Mouse (Mus musculus): ENCODE measurements around the gene Sema3b. TPM values are rescaled to one million over a fixed set of nuclear protein-coding genes. Genes with fewer than 3 reads are reported as not detected.

Sema3b gene
- polyA plus RNA-seq, 1 experiment = not detected

DNA sequence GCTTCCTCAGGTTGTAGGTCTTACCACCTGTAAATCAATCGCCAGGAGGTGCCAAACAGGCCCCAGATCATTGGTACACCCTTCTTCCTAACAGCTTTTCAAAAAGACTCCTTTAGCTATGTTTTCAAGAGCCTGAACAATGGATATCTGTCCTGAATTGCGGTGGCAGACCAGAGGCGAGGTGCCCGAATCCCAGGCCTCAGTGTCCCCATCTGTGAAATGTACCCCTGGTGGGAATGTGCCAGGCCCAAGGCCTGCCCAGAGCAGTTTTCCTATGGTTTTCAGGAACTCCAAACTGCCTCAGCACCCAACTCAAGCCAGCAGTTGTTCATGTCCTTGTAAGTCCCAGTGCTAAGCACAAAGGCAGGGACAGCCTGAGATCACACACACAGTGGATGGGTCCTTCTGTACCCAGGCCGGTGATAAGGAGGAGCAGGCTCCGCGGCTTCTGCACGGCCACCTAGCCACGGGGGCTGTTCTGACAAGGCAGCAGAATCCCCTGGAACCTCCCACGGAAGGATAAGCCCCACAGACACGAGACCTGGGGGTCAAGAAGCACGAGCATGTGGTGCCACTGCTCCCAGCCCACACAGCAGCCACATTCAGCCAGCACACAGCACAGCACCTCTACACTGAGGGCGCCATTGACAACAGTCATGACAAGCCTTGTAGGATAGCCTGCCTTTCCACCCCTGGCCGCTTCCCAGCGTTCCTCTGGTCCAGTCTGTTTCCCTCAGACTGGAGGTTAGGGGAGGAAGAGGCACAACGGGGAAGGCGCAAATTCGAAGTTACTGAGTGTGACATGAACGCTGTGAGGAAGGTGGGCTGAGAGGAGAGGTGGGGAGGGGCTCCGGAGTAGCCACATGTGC lies 18.6 kb upstream of the Sema3b start:
- H3K27me3 ChIP-seq (replicated peaks) = no peaks in the 10 kb centered on the region
- peaks cover 100% of the 10 kb centered on the region for H3K4me1 ChIP-seq
- H3K36me3 ChIP-seq (replicated peaks; ENCODE audit: low read length) = peaks cover 96% of the 10 kb centered on the region
- peak overlapping the region; percentile 84 for H3K4me3 ChIP-seq (replicated peaks)
- H3K9me3 ChIP-seq = no peaks in the 10 kb centered on the region
- TF ChIP-seq FLI1 (IDR thresholded peaks at IDR 0.05; ENCODE audit: low read length) = no peak
- no peak for TF ChIP-seq GATA1 (IDR thresholded peaks at IDR 0.05; ENCODE audit: borderline replicate concordance, low read length)

GRCm38 (mm10) chr9:107626844-107627277 lies 17.8 kb upstream of the Sema3b start:
- peaks cover 97% of the 10 kb centered on the region for H3K4me1 ChIP-seq
- no peaks in the 10 kb centered on the region for H3K27me3 ChIP-seq (replicated peaks)
- TF ChIP-seq GATA1 (IDR thresholded peaks at IDR 0.05; ENCODE audit: borderline replicate concordance, low read length) = no peak
- no peak for TF ChIP-seq FLI1 (IDR thresholded peaks at IDR 0.05; ENCODE audit: low read length)
- H3K9me3 ChIP-seq = no peaks in the 10 kb centered on the region
- H3K4me3 ChIP-seq (replicated peaks) = peak overlapping the region; percentile 75
- peaks cover 96% of the 10 kb centered on the region for H3K36me3 ChIP-seq (replicated peaks; ENCODE audit: low read length)

DNA sequence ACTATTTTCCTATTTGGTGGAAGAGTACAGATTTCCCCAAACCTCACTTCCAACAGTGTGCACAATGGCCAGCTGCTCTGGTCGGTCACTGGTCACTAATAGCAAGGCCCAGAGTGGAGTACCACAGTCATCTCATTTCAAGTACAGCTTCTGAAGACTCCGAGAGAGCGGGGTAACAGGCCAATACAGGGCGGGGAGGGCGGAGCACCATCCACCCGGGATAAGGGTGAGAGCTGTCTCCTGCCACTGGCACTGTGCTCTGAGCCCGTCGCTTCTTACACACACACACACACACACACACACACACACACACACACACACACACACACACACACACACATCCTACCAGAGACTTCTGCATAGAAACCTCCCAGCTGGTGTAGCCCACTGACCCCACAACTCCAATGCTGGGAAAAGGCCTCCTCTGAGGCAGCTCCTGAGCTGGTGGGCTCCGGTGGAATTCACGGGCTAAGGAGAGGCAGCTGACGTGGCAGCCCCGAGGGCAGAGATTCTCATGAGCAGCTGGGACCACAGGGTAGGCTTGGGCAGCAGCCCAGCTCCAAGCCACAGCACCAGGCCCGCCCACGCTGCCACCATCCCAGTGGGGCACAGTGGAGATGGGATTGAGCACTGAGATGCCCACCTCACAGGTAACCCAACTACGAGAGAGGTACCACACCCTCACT lies 17.3 kb upstream of the Sema3b start:
- Histone ChIP-seq H3K4me1 (peaks cover 92% of the 10 kb centered on the region), H3K9me3 (no peaks in the 10 kb centered on the region), H3K4me3 (replicated peaks) (peak overlapping the region; percentile 75), H3K36me3 (replicated peaks; ENCODE audit: low read length) (peaks cover 94% of the 10 kb centered on the region), H3K27me3 (replicated peaks) (no peaks in the 10 kb centered on the region)
- TF ChIP-seq GATA1 (IDR thresholded peaks at IDR 0.05; ENCODE audit: borderline replicate concordance, low read length) (no peak), FLI1 (IDR thresholded peaks at IDR 0.05; ENCODE audit: low read length) (no peak)

DNA sequence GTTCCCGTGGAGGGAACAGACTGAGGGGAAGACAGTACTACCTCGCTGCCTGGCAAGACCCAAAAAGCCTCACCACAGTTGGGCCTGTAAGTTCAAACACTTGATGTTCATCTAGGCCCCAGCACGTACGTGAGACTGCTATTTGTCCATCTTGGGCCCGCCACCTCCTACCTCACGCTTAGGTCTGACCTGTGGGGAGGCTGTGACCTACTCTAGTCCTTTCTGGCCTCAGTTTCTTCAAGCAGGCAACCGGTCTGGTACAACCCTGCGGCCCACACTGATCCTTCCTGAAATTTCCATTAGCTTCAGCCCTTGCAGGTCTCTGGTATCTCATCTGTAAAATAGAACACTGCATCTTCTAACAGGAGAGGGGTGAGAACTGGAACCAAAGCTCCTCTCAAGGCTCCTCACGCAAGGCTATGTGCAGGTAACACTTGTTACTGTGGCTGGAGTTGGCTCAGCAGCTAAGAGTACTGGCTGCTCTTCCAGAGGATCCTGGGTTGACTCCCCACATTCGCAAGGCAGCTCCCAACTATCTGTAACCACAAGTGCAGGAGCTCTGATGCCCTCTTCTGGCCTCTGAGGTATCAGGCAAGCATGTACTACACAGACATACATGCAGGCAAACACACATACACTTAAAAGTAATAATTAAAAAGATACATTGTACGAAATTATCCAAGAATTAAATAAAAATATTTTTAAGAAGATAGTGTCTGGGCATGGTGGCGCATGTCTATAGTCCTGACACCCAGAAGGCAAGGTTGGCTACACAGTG lies 16.5 kb upstream of the Sema3b start:
- Histone ChIP-seq H3K9me3 (no peaks in the 10 kb centered on the region), H3K36me3 (replicated peaks; ENCODE audit: low read length) (peaks cover 94% of the 10 kb centered on the region), H3K4me1 (peaks cover 87% of the 10 kb centered on the region), H3K4me3 (replicated peaks) (peak overlapping the region; percentile 82), H3K27me3 (replicated peaks) (no peaks in the 10 kb centered on the region)
- no peak for TF ChIP-seq GATA1 (IDR thresholded peaks at IDR 0.05; ENCODE audit: borderline replicate concordance, low read length)
- TF ChIP-seq FLI1 (IDR thresholded peaks at IDR 0.05; ENCODE audit: low read length) = no peak

DNA sequence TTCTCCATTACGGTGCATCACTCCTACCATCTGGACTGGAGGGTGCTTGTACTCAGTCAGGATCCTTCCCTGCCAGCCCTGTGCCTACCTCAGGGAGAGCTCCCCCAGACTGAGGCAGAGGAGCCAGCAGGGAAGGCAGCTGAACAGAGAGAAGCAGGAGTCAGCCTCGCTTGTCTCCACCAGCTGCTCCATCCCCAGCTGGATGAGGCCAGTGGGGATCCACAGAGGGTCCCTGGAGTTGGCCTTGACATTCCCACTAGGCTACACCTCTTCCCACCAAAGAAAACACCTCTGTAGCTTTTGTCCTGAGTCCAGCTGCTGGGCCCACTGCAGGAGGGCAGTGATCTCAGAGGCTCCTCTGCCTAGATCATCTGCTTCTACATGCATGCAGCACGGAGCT lies 15.9 kb upstream of the Sema3b start:
- H3K27me3 ChIP-seq (replicated peaks) = no peaks in the 10 kb centered on the region
- H3K36me3 ChIP-seq (replicated peaks; ENCODE audit: low read length) = peaks cover 95% of the 10 kb centered on the region
- TF ChIP-seq GATA1 (IDR thresholded peaks at IDR 0.05; ENCODE audit: borderline replicate concordance, low read length) (no peak), FLI1 (IDR thresholded peaks at IDR 0.05; ENCODE audit: low read length) (no peak)
- no peaks in the 10 kb centered on the region for H3K9me3 ChIP-seq
- H3K4me3 ChIP-seq (replicated peaks) = peak overlapping the region; percentile 82
- H3K4me1 ChIP-seq = peaks cover 85% of the 10 kb centered on the region

- Histone ChIP-seq H3K4me1 (peaks cover 85% of the 10 kb centered on the region), H3K9me3 (no peaks in the 10 kb centered on the region), H3K4me3 (replicated peaks) (peak overlapping the region; percentile 82), H3K36me3 (replicated peaks; ENCODE audit: low read length) (peaks cover 95% of the 10 kb centered on the region), H3K27me3 (replicated peaks) (no peaks in the 10 kb centered on the region)
- TF ChIP-seq FLI1 (IDR thresholded peaks at IDR 0.05; ENCODE audit: low read length) (no peak), GATA1 (IDR thresholded peaks at IDR 0.05; ENCODE audit: borderline replicate concordance, low read length) (no peak)
Measured at GRCm38 (mm10) chr9:107624539-107624938, 15.5 kb upstream of the Sema3b start.

- Histone ChIP-seq H3K27me3 (replicated peaks) (no peaks in the 10 kb centered on the region), H3K4me3 (replicated peaks) (no peak overlapping the region), H3K36me3 (replicated peaks; ENCODE audit: low read length) (peaks cover 93% of the 10 kb centered on the region), H3K9me3 (no peaks in the 10 kb centered on the region), H3K4me1 (peaks cover 53% of the 10 kb centered on the region)
- TF ChIP-seq GATA1 (IDR thresholded peaks at IDR 0.05; ENCODE audit: borderline replicate concordance, low read length) = no peak
- TF ChIP-seq FLI1 (IDR thresholded peaks at IDR 0.05; ENCODE audit: low read length) = no peak
Measured at GRCm38 (mm10) chr9:107620954-107621353, 11.9 kb upstream of the Sema3b start.

DNA sequence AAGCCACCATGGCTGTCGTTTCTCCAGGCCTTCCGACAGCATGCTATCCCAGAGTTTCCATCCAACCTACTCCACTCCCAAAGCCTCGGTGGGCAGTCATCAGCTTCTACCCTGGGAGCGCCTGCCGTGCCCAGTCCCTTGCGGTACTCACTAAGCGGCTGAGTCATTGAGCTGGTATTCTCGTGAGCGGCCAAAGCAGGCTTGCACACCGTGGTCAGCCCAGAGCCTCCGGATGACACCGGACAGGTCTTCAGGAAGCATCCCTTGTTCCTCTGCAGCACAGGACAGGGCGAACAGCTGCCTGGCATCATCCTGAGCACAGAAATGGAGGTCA lies 10.5 kb upstream of the Sema3b start:
- H3K4me3 ChIP-seq (replicated peaks) = no peak overlapping the region
- peaks cover 93% of the 10 kb centered on the region for H3K36me3 ChIP-seq (replicated peaks; ENCODE audit: low read length)
- H3K9me3 ChIP-seq = no peaks in the 10 kb centered on the region
- no peaks in the 10 kb centered on the region for H3K27me3 ChIP-seq (replicated peaks)
- H3K4me1 ChIP-seq = peaks cover 44% of the 10 kb centered on the region
- TF ChIP-seq GATA1 (IDR thresholded peaks at IDR 0.05; ENCODE audit: borderline replicate concordance, low read length) (no peak), FLI1 (IDR thresholded peaks at IDR 0.05; ENCODE audit: low read length) (no peak)

GRCm38 (mm10) chr9:107618778-107619545 lies 9.9 kb upstream of the Sema3b start:
- H3K36me3 ChIP-seq (replicated peaks; ENCODE audit: low read length) = peaks cover 93% of the 10 kb centered on the region
- no peak for TF ChIP-seq GATA1 (IDR thresholded peaks at IDR 0.05; ENCODE audit: borderline replicate concordance, low read length)
- no peaks in the 10 kb centered on the region for H3K27me3 ChIP-seq (replicated peaks)
- peaks cover 38% of the 10 kb centered on the region for H3K4me1 ChIP-seq
- no peak overlapping the region for H3K4me3 ChIP-seq (replicated peaks)
- H3K9me3 ChIP-seq = no peaks in the 10 kb centered on the region
